Mouse (Mus musculus) adrenal gland, adult (tissue): ENCODE results near the gene Adam21.
"Not testable (repeated sequence)": the region's sequence is repeated elsewhere in the genome, so short reads cannot be mapped to it uniquely, and the experiment has no call there.

Experiments used
- DNase-seq, 2 experiments: peaks; one replicate each; pipeline ENCODE4 v3.0.0; 2022 to 2023; ENCODE audit warnings: low spot score in 1 of 2; ENCODE audit not compliant: inconsistent age in 2 of 2

Adam21 gene

DNA sequence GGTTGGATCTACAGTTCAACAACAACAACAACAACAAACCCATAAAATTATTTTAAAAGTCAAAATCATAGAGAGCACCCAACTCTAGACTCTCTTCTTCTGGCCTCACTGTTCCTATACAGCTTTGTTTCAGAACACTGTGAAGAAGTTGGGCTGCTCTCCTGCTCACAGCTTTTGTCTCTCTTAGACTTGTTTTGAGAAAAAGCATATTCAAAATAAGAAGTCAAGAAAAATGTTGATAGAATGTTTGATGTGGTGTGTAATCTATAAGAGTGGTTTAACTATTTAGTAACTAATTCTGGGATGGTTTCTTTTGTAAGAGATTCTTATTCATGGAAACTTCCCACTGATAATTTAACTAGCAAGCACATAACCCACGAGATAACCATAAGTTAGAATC is at the start of gene Adam21:
Adam21 (minus strand) TSS at position 101 of the 400 bp plus-strand sequence.
- DNase-seq, result no peak

DNA sequence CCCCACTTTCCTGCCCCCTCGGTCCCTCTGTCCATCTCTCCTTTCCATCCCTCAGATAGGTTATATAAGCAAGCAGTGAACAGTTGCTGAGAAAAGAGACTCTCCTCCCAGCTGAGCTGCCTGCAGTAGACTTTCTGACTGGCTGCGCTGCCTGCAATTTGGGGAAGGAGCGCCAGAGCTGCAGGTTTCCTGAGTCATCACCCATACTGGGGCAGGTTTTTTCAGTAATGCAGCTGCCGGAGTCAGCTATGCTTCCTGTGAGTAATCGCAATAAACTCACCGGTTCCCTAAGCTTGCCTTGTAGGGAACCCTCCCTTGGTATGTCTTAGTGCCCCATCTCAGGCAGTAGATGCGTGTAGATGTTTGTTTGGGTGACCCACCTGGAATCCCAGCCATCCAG is 48.7 kb upstream of the Adam21 start:
- DNase-seq, result no peak

DNA sequence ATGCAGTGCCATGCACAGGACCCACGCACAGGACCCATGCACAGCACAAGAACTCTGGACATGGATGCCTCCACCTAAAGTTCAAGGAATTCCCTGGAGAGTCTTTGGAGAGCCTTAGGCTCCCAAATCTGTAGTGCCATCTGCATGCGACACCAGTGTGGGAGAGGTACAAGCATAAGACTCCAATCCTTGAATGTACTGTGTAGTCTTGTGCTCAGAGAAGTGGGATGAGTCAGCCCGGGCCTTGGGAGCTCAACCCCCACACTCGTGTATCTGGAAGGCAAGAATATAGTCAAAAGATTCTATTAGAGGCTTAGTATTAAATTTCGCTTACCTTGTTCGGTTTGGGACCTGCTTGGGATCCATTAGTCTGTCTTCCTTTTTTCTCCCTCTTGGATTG is 47.5 kb upstream of the Adam21 start:
- DNase-seq, result no peak

DNA sequence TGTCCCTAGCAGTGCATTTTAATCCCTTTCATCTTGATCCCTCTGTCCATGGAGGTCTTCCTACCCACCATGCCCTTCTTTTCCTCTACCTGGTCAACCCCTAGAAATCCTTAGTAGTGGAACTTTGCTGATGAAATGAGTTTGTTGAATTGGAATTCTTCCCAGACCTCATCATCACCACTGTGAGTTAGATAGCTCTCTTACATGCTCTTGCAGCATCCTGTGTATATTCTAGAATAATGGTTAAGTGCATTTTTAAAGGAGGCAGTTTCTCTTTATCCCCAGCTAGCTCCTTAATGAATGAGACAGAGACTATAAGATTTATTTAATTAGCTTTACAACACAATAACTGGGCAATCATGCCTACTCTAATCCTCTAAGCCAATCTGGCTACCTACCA is 41.2 kb upstream of the Adam21 start:
- no peak for DNase-seq

DNA sequence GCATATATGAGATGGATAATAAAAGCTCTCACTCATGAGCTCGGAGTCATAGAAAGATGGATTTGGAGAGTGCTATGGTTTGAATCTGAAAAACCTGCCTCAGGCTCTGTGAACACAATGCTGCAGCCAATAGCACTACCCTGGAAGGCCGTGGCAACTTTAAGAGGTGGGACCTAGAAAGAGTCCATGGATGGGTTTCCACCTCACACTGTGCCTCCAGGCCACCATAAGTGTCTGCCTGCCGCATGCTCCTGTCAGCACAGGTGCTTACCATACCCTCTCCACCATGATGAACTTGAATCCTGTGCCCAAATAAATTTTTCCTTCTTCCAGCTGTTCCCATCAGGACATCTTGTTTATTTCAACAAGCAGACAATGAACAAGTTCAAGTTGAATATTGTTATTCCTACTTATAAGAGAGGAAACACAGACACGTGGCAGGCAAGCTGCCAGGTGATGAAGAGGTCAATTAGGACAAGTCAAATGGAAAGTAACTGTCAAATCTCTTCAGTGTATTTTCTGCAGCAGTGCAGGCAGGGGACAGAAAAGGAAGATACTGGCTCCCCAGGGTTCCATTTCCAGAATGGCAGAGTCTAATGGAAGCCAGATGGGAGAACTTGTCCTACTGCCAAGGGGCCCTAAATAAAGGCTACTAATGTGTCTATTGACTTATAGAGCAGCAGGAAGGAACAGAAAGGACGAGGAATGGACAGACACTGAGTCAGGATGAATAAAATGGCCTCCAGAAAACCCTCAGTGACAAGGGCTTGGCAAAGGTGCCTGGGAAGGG is 36.9 kb upstream of the Adam21 start:
- no peak for DNase-seq

DNA sequence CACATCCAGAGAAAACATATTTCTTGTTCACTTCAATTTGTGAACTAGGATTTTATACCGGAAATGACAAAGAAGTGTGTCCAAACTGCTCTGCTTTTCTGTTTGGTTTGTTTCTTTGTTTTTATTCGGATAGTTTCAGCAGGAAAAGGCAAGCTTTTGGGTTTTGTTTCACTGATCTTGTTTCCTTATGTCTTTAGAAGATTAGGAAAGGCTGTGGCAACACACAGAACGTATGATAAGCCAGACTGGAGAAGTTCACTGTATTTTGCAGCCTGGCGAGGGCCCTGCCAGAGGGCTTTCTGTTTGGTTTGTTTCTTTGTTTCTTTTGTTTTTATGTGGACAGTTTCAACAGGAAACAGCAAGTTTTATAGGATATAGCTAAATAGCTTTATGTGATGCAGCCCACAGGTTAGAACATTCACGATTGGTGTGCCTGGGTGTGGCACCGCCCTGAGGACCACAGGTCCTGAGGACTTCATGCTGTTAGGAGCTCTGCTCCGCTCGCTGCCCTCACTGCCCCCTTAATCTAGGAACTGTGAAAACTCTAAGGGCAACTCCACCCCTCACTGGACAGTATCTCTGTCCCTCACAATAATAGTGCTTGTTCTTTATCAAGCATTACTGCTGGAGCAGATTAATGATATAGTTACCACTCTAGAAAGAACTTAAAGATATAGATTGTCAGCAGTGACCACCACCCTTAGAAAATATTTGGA is 28.4 kb upstream of the Adam21 start:
- no peak for DNase-seq

DNA sequence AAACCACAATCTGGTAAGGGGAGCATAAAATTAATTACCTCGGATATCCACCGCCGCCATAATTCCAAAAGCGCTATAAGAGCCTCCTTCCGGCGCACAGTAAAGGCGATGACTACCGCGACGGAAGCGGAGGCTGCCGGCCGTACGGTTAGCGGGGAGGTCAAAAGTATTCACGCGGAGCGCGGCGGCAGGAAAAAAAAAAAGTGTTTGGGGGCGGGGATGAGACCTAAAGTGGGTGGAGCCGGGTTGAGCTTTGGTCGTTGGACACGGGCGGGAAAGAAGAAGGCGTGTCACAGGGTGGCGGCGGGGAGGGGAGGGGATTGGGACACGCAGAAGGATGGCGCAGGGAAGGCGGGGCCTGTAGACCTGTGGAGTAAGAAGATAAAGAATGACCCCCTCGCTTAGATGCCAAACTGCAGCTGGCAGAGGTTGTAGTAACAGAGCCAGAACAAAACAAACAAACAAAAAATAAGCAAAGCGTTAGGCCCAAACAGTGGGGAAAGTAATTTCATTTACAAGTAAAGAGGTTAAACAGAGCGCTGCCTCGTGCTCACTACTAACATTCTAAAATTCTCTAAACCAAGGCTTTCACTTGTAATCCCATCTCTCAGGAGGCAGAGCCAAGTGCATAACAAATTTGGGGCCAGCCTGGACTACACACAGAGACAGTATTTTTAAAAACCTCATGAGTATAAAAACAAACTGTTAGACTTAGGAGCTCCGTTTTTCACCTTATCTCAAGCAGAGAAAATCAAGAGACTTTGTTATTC is 26.8 kb upstream of the Adam21 start, which contains the start of gene Med6:
Med6 (minus strand) TSS at position 107 of the 770 bp plus-strand sequence.
- DNase-seq, result peak; percentile 96 to 98

DNA sequence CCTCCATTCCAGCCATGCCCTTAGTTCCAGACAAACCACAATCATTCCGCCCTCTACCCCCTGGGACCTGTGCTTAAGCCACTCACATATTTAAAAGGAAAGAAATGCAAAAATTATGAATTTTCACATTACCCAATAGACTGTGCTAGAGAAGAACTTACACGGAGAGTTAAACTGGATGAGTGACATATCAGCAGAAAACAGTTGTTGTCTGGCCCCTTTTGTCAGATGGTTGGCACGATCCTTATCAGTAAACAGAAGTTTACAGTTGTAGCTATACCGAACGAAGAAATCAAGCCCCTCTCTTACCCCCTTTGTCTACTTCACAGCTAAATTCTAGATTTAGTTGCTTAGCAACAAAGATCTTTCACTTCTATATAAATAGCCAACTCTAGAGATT is 343 bp downstream of the Adam21 start:
- DNase-seq, result no peak

DNA sequence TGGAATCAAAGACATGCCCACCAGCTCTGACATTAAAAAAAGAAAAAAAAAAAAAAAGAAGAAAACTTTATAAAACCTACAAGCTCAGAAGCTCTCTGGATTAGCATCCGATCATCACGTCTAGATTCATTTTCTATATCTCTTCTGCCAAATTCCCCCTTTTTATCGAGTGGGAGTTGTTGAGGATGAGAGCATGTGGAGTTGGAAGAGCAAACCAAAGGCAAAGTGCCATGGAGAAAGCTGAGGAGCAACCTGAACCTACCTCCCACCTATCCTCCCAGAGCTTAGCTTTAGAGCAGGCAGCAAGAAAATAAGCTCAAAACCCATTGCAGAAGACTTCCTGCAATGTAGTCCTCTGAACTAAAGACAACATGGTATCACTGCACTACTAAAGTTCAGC is 4.1 kb downstream of the Adam21 start:
- no peak for DNase-seq

DNA sequence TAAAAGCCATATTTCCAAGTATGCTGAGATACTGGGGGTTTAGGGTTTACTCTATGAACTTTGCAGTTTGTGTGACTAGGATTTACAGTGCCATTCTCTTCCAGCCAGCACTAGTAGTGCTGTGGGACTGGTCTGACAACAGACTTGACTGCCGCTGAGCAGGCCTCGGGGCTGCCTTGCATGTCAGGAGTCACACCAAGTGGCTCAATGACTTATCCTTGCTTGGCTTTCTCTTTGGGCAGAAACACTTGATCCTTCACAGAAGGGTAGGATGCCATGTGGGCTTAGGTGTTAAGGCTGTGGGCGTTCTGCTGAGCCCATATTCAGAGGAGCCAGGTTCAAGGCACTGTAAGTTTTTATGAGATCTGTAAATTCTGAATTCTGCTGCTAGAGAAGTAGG is 19.0 kb downstream of the Adam21 start:
- no peak for DNase-seq

DNA sequence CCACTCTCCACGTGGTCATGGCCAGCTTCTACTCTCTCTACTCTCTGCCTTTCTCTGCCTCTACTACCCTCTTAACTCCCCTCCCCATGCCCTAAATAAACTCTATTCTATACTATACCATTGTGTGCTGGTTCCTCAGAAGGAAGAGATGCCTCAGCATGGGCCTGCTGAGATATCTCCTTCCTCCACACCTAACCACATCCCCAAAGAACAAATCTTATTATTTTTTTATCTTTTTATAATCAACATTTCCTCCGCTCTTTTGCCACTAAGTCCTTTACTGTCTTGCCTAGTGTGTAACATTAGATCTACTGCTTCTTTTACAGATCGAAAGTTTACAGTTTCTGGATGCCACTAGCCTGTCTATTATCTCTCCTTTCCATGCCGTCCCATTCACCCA is 21.1 kb downstream of the Adam21 start:
- DNase-seq, result no peak

DNA sequence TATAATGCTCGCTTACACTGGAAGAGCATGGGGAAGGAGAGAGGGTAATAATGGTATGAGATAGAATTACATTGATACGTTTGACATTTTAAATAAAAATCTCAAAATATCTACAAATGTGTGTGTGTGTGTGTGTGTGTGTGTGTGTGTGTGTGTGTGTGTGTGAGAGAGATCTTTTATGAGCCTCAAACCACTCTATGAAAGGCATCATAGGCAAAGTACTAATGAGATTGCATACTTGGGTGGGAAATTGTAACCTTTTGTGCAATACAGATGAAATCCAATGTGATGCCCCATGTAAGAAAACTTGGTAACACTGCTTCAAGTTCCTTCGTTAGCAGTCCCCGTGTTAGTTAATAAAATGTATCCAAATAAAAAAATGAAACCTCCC is 35.2 kb downstream of the Adam21 start:
- no peak for DNase-seq

DNA sequence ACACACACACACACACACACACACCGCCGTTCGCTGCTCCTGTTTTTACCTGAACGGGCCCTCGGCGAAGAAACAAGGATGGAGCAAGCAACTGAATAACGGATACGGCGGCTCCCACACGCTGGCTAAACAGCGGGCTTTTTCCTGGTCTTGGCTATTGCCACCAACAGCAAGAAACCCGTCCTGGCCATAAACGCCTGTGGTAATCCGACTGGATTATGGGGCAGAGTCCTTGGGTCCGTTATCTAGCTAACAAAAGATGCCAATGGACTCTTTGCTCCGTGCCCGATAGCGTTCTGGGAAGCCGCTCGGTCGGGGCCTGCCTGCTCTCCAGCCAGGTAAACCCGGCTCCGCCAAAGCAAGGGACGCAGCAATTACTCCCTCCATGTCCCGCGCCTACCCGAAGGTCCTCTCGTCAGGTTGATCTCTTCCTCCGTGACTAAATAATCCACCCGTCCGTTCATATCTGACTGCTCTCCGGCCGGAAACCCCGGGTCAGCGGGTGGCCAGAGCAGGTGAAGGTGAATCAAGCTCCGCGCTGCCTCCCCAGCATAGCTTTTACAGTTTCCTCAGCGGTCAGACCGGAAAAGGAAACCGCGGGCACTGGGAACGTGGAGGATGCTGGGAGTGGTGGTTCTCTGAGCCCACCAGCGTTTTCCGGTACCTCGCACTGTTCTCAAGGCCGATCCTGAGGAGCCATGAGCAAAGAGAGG is 35.8 kb downstream of the Adam21 start, which contains the start of the genes Gm20498 and Synj2bp:
Gm20498 (minus strand) TSS at position 590 of the 713 bp plus-strand sequence.
Synj2bp (minus strand) TSS at position 596 of the 713 bp plus-strand sequence.
- DNase-seq, result peak; percentile 88 to 96

DNA sequence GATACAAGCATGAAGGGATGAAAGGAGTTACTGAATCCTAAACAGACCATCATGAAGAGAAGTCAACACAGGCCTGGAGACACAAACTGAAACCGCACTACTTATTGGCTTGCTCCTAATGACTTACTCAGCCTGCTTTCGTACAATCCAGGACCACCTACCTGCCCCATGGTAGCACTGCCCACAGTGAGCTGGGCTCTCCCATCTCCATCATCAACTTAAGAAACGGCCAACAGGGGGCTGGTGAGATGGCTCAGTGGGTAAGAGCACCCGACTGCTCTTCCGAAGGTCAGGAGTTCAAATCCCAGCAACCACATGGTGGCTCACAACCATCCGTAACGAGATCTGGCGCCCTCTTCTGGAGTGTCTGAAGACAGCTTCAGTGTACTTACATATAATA is 37.7 kb downstream of the Adam21 start:
- DNase-seq, result not testable (repeated sequence)
